Mouse (Mus musculus) spleen, postnatal 0 days (tissue): ENCODE data around the gene A930018P22Rik. TPM values are rescaled to one million over a fixed set of nuclear protein-coding genes. Genes with fewer than 3 reads are reported as not detected.

Source experiments
- polyA plus RNA-seq: library from polyadenylated mRNA; unstranded; fragments of >200 nt; fragmentation: Nextera tagmentation; extraction: Ambion mirVana; gene quantifications from 2 replicates; pipeline ENCODE4 v1.2.1, GENCODE M21; 2015

The A930018P22Rik gene
- 0.91 and 1.5 TPM in 2 replicates for polyA plus RNA-seq

GRCm38 (mm10) chr2:104122505-104123378 is at the start of gene A930018P22Rik:
Gene A930018P22Rik, plus strand, starts transcription at chr2:104122769.

GRCm38 (mm10) chr2:104095741-104096213 is 26.8 kb upstream of the A930018P22Rik start, which contains the start of gene Cd59a:
Gene Cd59a, plus strand, starts transcription at chr2:104095801.

Other genes starting within 250 kb of the A930018P22Rik start
- 175 and 184 TPM in 2 replicates for gene Lmo2, start 164.8 kb upstream of the A930018P22Rik start, polyA plus RNA-seq
- 58.9 and 59.6 TPM in 2 replicates for gene Fbxo3, start 95.0 kb upstream of the A930018P22Rik start, polyA plus RNA-seq
- gene 4931422A03Rik, start 94.4 kb upstream of the A930018P22Rik start, polyA plus RNA-seq, result 3.5 and 3.6 TPM in 2 replicates
- 0.12 and 0.15 TPM in 2 replicates for gene Gm10912, start 56.9 kb upstream of the A930018P22Rik start, polyA plus RNA-seq
- gene Gm10799, start 54.2 kb upstream of the A930018P22Rik start, polyA plus RNA-seq, result not detected in 2 replicates
- 7.3 and 10.7 TPM in 2 replicates for gene Cd59b, start 52.9 kb upstream of the A930018P22Rik start, polyA plus RNA-seq
- gene Cd59a, start 27.0 kb upstream of the A930018P22Rik start, polyA plus RNA-seq, result 84.2 and 102 TPM in 2 replicates